Mouse (Mus musculus): ENCODE results near the gene Maml3.

Maml3 gene

GRCm38 (mm10) chr3:51824506-51824905 is 280.4 kb downstream of the Maml3 start:
- DNase-seq (ENCODE audit: low read depth) = no peak

GRCm38 (mm10) chr3:51821551-51821950 is 283.3 kb downstream of the Maml3 start:
- DNase-seq (ENCODE audit: low read depth) = no peak

DNA sequence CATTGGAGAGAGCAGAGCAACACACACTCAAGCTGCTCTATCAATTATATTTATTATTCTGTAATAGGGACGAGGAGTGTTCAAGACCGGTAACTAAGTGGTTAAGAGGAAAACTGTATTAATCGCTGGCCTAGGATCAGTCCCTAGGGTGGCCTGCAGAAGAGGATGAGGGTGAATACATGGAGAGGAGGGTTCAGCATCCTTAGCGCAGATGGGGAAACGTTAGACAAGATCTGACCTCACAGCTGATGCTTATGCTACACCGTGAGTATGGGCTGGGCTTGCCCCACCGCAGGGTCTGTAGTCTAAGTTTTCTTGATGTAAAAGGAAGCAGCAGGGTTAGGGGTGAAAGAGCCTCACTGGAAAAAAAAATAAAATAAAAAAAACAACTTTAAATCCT is 285.8 kb downstream of the Maml3 start:
- no peak for DNase-seq (ENCODE audit: low read depth)

GRCm38 (mm10) chr3:51817919-51818318 is 287.0 kb downstream of the Maml3 start:
- DNase-seq (ENCODE audit: low read depth) = no peak

DNA sequence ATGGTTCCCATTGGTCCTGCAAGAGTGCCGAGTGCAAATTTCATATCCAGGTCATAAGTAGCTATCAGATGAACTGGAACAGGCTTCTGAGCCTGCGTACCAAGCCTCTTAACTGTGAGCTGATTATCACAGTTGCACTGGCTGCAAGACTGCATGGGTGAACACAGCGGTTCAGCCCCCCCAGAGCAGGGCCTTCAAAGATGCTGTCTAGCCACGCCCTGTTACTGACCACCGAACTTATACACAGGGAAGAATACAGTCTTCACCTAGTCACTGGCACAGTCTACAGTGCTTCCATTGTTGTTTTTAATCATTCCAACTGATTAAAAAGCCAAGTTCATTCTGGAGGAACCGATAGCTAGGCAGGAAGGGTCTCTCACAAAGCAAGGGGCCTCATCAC is 287.5 kb downstream of the Maml3 start:
- no peak for DNase-seq (ENCODE audit: low read depth)

GRCm38 (mm10) chr3:51816517-51817285 is 288.2 kb downstream of the Maml3 start:
- DNase-seq (ENCODE audit: low read depth) = no peak

- DNase-seq (ENCODE audit: low read depth) = no peak
These were observed 290.8 kb downstream of the Maml3 start for GRCm38 (mm10) chr3:51814073-51814472.

DNA sequence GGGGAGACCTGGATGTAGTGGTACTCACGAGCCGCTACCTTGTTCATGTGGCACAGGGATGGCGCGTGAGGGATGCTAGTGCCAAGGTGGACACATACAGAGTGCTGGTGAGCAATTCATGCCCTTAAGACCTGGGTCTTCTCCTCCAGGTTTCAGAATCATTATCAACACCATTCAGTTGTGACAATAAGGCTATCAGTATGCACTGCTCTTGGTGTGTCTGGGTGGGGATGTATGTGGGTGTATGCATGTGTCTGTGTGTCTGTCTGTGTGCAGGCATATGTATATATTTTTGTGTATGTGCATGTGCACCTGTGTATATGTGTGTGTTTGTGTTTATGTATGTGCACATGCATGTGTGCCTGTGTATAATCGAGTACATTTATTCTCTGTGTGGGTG is 291.7 kb downstream of the Maml3 start:
- DNase-seq (ENCODE audit: low read depth) = no peak

DNA sequence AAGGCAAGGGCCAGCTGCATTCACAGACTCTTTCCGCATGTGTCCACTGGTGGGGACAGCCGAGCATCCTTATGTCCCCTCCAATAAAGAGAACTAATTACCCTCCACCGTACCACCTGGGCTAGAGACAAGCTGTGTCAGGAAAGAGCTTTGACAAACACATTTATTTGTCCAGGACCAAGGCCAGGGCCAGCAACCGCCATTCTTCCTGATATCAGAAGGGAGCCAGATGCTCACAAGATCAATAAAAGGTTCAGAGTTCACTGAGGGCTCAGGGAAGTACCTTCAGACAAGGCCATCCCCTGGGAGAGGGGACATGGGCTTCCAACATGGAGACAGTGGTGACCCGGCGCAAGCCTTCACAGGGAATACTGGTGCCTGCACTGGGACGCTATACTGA is 294.1 kb downstream of the Maml3 start:
- no peak for DNase-seq (ENCODE audit: low read depth)

- no peak for DNase-seq (ENCODE audit: low read depth)
These were observed 295.1 kb downstream of the Maml3 start for GRCm38 (mm10) chr3:51809822-51810221.

- no peak for DNase-seq (ENCODE audit: low read depth)
These were observed 296.6 kb downstream of the Maml3 start for GRCm38 (mm10) chr3:51807981-51808870.

- DNase-seq (ENCODE audit: low read depth) = no peak
These were observed 299.2 kb downstream of the Maml3 start for GRCm38 (mm10) chr3:51805488-51806318.

GRCm38 (mm10) chr3:51803903-51804302 is 301.0 kb downstream of the Maml3 start:
- DNase-seq (ENCODE audit: low read depth) = no peak

- DNase-seq (ENCODE audit: low read depth) = no peak
These were observed 305.2 kb downstream of the Maml3 start for GRCm38 (mm10) chr3:51799650-51800049.

DNA sequence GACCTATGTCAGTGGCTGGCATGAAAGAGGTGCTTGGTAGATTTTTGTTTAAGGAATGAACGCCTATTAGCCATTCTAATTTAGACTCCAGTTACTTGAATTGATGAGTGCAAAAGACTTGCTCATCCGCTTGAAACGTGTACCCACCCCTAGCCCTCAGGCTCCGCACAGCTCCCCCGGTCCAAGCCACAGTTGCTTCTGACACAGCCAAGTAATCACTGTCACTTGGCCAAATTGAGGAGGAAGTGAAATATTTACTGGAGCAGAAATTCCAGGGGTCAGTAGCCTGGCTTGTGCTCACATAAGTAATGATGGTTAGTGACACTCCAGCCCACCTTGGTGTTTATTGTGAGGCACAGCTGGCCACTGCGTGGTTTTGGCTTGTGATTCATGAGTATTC is 308.0 kb downstream of the Maml3 start:
- DNase-seq (ENCODE audit: low read depth) = no peak

- DNase-seq (ENCODE audit: low read depth) = no peak
These were observed 308.6 kb downstream of the Maml3 start for GRCm38 (mm10) chr3:51796219-51796828.

DNA sequence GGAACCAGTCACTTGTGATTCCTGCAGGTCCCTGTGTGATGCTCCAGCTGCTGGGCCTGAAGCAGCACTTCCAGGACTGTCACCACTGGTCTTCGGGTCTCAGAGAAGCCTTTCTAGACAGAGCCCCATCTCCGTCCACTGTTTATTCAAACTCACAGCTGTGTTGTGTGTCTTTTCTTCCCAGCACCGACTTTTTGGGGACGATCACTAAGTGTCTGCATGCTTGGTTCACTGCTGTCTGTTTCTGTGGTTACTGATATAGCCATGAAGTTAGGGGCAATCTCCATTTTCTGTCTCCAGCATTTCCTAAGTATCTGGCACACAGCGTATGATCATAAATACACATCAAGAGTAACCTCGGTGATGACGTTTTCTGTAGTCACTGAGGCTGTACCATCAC is 313.3 kb downstream of the Maml3 start:
- DNase-seq (ENCODE audit: low read depth) = no peak

DNA sequence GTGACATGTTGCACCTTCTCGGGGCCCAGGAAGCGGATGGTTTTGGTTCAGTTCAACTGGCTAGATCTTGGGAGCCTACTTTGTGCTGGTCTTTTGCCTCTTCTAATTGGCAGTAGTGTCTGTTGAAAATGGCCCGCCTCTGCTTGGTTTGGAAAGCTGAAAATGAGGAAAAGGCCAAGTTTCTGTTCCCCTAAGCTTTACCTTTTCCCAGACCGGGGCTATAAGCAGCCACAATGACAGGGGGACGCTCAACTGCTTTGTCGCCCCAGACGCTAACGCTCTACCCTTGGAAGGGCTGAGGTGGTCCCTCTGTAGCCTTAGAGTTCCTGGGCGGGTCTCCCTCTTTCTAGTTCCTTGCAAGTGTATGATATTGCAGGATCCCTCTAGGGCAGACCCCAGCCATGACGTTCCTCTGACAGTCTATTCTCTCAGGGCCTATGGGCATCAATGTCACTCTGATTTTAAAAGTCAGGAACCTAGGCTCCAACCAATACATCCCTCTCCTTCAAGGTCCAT is 315.4 kb downstream of the Maml3 start:
- DNase-seq (ENCODE audit: low read depth) = no peak

DNA sequence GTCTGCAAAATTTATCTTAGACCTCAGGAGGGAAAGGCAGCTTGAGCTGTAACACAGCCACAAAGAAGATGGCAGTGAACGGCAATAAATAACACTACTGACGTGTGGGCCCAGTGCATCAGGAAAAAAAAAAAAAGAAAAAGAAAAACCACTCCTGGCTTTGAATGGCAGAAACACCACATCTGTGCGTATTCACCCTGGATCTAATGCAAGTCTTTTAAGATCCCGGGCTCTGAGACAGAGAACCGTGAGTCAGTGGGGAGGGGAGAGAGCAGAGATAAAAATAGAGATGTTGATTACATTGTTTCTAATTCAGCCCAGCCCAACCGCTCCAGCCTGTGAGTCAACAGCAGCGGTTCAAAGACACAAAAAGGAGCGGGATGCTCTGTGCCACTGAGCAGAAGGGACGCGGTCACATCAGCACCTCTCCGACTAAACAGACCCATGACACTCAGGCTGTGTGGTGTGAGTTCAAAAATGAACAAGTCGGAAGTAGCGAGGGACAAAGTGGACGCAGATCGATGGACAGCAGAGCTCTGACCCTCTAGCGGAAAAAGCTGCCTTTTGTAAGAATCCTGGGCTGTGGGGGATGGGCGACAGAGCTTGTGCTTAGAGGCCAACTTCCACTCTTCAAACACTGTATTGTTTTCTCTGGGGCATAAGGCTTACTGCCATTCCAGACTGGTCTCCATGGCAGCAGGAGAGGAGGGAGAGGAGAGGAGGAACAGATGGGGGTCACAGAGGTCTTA is 316.1 kb downstream of the Maml3 start:
- DNase-seq (ENCODE audit: low read depth) = peak; percentile 64

- no peak for DNase-seq (ENCODE audit: low read depth)
These were observed 316.9 kb downstream of the Maml3 start for GRCm38 (mm10) chr3:51787945-51788344.

DNA sequence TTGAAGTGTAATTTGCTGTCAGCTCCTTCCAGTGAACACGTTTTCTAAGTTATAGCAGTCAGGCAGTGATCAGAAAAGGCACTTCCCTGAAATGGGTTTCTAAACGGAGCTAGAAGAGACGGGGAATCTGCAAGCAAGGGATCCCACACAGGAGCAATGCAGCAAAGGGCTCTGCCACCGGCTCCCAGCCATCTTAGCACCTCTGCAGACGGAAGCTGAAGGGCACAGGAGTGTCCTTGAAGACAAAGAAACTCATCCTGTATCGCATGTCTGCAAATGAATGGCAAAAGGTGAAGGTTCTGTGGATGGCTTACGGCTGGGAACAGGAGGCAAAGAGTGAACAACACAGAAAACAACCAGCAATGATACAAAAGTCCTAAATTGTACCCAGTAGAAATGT is 319.1 kb downstream of the Maml3 start:
- DNase-seq (ENCODE audit: low read depth) = no peak
